Mouse (Mus musculus): ENCODE data around the gene Sco2. TPM values are rescaled to one million over a fixed set of nuclear protein-coding genes. Genes with fewer than 3 reads are reported as not detected.

Sco2 gene
- total RNA-seq, 4 experiments from 2014 or later: 13.1 to 15.5 (median 14.1) TPM

DNA sequence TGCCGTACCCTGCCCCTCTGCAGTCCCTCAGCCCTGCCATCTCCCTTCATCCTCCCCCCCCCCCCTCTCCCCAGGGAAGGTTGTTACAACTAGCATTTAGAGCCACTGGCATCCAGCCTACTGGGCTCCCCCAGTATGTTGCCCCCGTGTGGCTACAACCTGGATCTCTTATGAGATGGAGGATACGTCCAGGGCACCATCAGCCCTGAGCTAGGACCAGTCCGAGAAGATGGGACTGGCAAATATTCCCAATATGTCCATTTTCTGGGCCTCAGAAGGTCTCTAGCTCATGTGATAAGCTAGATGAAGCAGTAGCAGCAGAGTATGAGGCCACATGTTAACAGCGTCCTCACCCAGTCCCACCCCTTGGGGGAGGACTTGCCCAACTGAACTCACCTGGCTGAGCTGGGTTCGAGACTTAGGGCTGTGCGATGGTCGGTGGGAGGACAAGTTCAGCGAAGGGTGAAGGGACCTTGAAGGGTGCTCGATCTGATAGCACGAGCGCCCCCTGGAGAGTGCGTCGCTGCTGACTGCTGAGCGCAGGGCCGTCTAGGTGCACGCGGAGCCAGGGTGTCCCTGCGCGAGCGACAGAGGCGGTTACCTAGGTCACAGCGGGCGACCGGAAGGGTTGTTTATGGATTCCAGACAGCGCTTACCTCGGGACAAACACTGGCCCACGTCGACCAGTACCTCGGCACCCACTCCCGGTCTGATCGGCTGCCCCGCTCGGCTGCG, 452 bp downstream of the Sco2 start:
- DNase-seq (ENCODE audit: low spot score in 2 of 2): peak; percentile 80 to 82

DNA sequence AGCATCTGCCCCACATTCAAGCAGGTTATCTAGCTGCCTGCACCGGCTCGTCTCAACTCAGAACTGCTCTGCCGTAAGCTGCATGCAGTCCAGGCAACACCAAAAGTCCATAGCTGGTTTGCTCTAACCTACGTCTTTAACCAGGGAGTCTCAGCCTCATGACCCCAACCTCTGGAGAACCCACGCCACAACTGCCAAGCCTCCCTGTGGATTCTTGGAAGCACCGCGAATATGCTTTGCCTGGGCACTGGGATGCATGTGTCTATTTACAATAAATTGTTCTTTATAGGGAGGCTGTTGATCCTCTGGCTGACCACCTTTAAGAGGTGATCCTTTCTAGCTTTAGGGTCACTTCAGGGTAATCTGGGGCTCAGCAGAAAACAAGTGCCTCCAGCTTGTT, 1.1 kb downstream of the Sco2 start:
- DNase-seq (ENCODE audit: low spot score in 2 of 2): no peak

DNA sequence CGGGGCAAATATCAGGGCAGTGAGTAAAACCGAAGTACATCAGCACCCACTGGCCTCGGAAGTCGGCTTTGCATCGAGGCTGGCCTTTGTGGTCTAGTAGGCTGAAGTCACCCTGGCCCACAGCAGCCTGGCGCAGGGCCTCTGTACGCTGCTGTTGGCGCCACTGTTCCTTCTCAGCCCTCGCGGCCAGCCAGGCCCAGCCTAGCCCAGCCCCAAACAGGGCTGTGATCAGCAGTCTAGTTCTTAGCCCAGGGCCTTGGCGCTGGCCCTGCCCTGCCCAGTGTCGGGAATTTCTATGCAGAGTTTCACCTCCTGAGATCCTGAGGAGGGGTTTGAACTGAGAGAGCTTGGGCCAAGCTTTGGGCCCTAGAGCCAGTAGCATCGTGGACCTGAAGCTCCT, 1.6 kb downstream of the Sco2 start:
- DNase-seq (ENCODE audit: low spot score in 2 of 2): no peak

DNA sequence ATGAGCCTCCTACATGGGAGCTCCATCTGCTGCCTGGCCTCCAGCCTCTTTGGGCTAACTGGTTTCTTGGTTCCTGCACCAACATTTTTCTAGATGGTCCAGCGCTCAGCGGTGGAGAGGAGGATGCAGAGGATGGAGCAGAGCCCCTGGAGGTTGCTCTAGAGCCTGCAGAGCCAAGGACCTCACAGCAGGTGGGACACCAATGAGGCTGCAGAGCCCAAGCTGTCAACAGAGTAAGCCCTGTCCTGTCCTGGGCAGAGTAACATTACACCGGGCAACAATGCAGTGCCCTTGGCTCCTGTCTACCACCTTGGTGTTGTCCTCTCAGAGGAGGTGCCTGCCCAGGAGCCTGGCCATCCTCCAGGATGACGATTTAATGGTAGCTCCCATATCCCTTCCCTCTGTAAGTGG, 8.5 kb downstream of the Sco2 start:
- no peak for DNase-seq (ENCODE audit: low spot score in 2 of 2)

DNA sequence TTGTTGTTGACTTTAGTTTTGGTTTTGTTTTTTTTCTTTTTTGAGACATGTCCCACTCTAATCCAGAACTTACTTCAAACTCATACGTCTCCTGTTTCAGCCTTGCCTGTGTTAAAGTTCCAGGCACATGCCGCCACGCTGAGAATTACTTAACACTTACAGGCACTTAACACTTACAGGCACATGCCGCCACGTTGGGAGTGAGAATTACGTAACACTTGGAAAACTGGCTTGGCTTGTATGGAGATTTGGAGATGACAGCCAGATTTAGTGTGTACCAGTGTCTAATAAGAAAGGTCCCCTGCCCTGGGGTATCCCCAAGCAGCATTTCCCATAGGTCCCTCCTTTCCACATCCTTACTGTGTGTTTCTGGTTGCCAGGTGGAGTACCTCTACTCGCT, 10.6 kb downstream of the Sco2 start:
- no peak for DNase-seq (ENCODE audit: low spot score in 2 of 2)

DNA sequence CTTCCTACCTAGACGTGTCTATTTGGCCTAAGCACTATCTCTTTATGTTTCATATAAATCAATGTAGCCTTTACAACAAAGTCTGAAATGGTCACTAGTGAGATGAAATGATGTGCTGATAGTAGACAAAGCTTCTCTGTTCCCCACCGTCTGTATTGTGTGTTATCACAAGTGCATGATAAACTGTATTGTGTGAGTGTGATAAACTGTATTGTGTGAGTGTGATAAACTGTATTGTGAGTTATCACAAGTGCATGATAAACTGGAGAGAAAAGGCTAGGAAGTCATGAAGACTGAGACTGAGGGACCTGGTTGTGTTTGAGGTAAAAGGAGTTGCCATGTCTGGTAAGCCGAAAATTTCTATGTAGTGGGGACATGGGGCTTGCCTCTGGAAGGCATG, 14.9 kb downstream of the Sco2 start:
- DNase-seq (ENCODE audit: low spot score in 2 of 2): no peak

DNA sequence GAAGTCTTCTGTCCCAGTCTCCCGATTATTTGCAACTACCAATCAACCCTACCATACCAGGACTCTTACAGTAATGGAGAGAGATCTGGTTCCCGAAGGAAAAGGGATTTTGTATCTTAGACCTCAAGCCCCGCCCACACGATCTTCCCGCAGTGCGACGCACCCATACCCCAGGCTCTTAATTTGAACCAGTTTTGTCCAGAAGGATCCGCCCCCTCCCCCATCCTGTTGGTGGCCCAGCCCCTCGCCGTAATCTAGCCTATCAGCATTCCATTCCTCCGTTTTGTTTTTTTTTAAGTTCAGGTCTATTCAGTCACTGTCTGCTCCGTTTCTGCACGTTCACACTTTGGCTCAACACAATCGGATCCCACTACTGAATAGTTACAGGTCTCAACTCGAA, 17.3 kb downstream of the Sco2 start:
- no peak for DNase-seq (ENCODE audit: low spot score in 2 of 2)

DNA sequence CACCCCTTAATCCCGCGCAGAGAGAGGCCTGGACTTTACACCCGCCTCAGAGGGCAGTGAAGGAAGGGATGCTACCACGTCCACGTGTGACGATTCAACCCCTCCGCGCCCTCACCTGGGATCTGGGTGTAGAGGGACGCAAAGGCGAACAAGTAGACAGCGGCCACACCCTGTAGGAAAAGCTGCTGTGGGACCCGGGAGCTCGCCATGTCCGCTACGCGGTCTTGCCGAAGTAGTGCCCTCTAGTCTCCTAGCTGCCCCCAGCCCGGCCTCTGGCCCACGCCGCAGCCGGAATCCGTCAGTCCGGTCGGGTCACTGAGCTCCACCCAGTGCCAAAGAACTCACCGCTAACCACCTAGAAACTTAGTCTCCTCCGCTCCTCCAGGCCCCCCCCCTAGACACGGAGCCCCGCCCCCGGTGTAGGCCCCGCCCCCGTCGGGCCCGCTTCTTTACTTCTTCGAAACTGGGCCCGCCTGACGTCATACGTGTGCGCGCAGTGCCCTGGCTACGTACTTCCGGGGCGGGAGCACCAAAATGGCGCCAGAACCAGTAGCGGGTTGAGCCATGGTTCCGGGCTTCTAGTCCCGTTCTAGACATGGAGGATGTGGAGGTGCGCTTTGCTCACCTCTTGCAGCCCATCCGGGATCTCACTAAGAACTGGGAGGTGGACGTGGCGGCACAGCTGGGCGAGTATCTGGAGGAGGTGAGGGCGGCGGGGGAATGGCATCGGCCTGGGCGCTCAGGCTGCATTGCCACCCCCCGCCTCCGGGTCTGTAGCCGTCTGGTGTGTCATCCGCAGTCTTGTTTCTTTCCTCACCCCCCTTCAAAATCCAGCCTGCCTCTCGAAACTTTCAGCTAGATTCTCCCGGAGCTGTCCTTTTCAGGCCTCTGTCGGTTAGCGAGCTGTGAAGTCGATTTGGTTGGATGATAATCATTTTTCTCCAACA, 18.1 kb downstream of the Sco2 start, which contains the start of the genes Lmf2 and Ncaph2:
Gene Lmf2, minus strand, starts transcription at position 419 of the 947 bp plus-strand sequence.
Gene Ncaph2, plus strand, starts transcription at position 479 of the 947 bp plus-strand sequence.
- DNase-seq (ENCODE audit: low spot score in 2 of 2): peak; percentile 88 to 90

DNA sequence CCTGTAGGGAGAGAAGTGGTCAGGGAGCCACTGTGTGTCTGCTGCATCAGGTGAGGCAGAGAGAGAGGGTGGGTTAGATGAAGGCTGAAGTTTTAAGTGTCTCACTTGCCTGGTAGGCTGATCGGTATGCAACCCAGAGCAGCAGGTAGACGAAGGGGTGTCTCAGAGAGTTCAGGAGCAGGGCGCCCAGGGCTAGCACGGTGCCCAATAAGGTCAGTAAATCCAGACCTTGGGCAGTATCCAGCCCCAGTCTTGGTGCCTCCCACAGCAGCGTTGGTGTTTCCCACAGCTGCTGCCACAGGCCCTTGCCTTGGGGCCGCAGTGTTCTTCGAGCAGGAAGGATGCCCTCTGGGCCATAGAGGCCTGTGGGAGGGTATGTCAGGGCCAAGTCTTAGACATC, 19.2 kb downstream of the Sco2 start:
- no peak for DNase-seq (ENCODE audit: low spot score in 2 of 2)

DNA sequence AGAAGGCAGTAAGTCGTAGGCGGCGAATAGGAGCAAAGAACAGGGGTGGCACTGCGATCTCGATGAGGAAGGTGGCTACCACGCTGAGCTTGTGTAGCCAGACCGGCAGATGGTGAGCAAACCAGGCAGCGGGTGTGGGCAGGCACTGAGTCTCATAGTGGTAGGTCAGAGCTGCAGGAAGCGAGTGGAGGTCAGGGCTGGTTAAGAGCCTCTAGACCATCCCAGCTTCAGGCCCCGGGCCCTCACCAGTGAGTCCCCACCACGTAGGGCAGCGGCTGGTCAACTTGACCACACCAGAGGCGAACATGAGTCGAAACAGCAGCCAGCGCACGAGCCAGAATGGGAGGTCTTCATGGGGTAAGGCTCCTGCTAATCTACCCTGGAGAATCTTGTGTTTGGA, 19.8 kb downstream of the Sco2 start:
- DNase-seq (ENCODE audit: low spot score in 2 of 2): no peak

DNA sequence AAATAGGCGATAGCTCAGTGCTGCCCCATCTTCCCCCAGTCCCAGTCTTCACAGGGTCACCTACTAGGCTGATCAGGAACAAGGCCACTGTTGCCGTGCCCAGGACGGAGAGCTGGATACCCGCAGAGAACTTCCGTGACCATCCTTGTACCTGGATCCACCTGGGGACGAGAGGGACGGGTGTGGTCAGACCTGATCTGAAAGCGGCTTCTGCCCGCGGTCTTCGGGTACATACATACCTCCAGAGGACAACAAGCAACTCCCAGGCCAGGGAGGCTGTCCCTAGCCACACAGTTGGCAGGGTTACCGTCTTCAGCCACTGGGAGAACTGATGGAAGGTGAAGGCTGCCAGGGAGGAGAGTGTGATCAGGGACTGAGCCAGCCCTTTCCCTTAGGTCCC, 20.9 kb downstream of the Sco2 start:
- no peak for DNase-seq (ENCODE audit: low spot score in 2 of 2)

DNA sequence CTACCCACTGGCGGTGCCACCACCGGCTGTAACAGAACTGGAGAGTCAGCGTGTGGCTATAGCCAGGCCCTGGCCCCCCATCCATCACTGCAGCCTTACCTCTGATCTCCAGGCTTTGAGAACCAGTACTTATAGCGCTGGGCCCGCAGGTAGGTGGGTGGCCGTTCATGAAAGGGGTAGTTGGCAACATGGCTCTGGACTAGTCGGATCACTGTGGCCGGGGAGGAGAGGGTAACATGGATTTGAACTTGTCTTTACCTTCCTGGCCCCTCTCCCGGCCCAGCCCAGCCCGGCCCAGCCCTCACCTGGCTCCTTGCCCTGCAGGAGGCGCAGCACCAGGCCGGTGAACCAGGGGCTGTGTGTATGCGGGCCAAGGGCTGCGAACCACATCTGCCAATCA, 21.6 kb downstream of the Sco2 start:
- no peak for DNase-seq (ENCODE audit: low spot score in 2 of 2)

DNA sequence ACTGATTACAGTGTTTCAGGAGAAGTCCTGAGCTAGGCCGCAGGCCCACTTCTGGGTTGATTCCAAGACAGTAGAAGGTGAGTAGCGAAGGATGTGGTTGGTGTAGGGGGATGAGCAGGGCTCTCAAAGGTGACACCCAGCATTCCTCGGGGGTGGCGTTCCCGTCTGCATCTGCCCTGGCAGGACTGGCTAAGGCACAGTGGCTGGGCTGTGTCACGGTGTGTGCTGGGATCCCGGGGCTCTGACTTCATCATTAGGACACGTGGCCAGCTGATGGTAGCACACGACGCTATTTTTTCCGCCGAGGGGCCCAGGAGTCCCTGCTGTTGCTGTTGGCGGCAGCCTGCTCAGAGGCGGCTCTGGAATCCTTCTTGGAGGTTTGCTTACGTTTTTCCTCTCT, 22.3 kb downstream of the Sco2 start:
- DNase-seq (ENCODE audit: low spot score in 2 of 2): no peak

DNA sequence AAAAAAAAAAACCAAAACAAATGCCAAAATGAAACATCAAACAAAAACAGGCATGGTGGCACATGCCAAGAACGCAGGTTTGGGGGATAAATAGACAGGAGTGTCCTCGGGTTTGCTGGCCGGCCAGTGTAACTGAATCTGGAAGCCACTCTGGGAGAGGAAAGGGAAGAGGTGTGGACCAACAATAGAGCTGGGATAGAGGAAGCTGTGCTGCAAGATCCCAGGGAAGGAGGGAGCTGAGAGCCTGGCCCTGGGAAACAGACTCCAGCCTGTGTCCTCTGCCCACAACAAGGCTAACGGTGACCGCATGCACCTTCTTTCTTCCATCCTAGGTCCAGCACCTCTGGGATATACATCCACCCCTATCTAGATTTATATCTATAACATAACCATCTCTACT, 23.2 kb downstream of the Sco2 start:
- no peak for DNase-seq (ENCODE audit: low spot score in 2 of 2)

DNA sequence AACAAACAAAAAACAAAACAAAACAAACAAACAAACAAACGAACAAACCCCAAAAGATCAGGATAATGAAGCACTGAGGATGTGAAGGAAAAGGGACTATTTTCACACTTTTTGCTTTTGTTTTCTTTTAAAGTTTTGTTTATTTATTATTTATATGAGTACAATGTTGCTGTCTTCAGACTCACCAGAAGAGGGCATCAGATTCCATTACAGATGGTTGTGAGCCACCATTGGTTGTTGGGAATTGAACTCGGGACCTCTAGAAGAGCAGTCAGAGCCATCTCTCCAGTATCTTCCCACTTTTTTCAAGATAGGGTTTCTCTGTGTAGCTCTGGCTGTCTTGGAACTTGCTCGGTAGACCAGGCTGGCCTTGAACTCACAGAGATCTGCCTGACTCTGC, 30.3 kb downstream of the Sco2 start:
- DNase-seq (ENCODE audit: low spot score in 2 of 2): no peak

DNA sequence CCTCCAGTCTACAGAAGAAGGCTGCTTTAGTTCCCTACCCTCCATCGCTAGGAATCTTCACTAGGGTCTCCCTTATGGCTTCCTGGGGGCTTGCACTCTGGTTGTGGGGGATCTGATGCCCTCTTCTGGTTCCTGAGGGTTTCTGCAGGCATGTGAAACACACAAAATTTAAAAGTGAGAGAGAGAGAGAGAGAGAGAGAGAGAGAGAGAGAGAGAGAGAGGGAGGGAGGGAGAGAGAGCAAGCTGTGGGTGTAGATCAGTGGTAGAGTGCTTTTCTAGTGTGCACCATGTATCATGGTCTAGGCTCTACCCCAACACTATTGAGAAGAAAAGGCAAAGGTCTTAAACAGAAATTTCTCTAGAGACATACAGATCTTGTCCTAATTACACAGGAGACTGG, 32.0 kb downstream of the Sco2 start:
- DNase-seq (ENCODE audit: low spot score in 2 of 2): no peak

DNA sequence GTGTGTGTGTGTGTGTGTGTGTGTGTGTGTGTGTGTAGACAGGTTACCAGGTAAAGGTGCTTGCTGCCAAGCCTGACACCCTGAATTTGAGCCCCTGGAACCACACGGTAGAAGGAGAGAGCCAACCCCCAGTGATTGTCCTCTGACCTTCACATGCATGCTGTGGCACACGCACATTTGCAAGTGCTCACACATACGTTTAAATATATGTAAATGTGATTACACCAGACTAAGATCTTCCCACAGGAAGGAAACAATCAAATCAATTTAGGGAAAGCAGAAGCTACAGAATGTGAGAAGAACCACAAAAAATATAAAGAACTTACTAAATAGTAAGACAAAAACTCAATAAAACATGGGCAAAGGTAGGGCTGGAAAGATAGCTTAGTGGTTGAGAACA, 33.5 kb downstream of the Sco2 start:
- DNase-seq (ENCODE audit: low spot score in 2 of 2): no peak

DNA sequence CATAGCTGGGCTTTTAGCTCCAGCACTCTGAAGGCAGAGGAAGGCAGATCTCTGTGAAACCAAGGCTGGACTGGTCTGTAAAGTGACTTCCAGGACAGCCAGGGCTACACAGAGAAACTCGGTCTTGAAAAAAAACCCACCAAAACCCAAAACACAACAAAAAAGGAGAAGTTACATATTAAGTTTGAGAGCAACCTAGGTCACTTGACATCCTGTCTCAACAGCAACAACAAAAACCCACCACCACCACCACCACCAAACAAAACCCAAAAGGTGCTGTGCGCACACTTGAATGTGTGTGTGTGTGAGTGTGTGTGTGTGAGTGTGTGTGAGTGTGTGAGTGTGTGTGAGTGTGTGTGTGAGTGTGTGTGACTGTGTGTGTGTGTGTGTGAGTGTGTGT, 34.0 kb downstream of the Sco2 start:
- no peak for DNase-seq (ENCODE audit: low spot score in 2 of 2)

DNA sequence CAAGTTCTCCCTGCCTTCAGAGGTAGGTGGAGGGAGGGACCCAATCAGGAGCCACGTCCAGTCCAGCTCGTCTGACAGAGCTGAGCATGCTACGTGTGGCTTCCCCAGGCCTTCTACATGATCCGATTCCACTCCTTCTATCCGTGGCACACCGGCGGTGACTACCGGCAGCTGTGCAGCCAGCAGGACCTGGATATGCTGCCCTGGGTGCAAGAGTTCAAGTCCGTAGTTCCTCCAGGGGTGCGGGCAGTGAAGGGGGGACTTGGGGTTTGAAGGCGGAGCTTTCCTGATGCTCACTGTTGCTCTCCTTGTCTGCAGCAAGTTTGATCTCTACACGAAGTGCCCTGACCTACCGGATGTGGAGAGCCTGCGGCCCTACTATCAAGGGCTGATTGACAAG, 37.2 kb downstream of the Sco2 start:
- DNase-seq (ENCODE audit: low spot score in 2 of 2): no peak

DNA sequence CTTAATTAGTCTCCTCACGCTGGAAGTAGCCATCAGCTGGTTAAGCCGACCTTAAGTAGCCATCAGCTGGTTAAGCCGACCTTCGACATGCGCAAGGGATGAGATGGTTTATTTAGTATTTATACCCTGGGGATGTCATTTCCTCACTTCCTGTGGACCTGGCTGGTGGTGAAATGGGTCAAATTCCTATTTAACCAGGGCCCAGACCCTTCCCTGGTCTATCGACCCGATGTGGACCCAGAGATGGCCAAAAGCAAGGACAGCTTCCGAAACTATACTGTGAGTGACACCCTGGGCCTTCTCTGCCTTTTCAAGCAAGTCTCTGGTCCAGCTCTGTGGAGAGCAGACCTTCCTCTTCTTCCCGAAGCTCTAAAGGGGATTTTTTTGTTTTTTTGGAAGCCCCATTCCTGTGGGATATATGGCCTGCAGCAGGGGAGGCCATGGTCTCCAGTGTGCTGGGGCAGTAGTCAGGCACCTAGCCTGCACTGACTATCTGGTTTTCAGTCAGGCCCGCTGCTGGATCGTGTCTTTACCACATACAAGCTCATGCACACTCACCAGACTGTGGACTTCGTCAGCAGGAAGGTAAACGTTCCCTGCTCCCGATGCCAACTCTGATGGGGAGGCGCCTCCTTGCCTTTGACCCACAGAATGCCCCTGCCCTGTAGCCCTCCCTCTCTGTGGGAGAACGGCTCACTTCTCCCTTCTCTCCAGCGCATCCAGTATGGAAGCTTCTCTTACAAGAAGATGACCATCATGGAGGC, 38.7 kb downstream of the Sco2 start:
- no peak for DNase-seq (ENCODE audit: low spot score in 2 of 2)

DNA sequence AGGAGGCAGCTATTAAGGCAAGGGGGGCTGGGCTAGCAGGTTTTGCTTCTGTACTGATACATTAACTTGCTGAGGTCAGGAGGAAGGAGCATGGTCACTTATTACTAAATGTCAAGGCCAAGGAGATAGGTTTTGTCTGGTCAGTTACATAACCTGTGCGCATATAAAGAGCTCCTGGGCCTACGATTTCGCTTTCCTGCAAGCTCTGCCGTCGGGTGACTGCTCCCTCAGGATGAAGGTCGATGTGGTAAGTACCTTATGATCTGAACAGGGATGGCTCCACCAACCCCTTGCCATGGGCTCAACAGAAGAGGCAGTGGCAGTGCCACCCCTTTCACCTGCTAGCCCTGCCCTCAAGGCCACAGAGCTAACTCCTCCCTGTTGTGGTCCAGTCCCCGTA, 39.4 kb downstream of the Sco2 start, which contains the start of gene Miox:
Gene Miox, plus strand, starts transcription at position 128 of the 400 bp plus-strand sequence.
- no peak for DNase-seq (ENCODE audit: low spot score in 2 of 2)

DNA sequence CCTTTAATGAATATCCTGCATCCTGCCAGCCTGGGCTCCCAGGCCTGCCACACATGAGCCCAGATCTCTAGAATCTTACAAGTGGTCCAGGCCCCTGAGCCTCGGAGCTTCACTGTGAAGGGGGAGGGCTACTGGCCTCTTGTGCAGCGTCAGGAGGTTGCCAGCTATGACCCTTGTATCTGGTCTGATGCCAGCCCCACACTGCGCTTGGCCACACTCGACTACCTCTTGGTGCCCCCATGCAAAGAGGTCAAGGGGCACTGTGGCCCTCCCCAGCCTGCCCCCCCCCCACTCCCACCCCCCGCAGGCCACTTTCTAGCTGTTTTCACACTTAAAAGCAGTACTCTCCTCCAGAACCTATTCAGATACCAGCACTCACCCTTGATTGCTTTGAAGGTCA, 47.2 kb downstream of the Sco2 start:
- DNase-seq (ENCODE audit: low spot score in 2 of 2): no peak
